Mouse (Mus musculus) liver, adult 2 months (tissue): ENCODE data around the gene Nfat5.

ENCODE experiments used
- CTCF ChIP-seq: fragments of 200-500 bp; IDR thresholded peaks from 2 replicates; pipeline ENCODE4 v1.5.1; 2011; ENCODE audit warnings: low read depth, low read length, control low read depth
- POLR2A ChIP-seq: fragments of 200-500 bp; IDR thresholded peaks from 2 replicates; pipeline ENCODE4 v1.6.1; 2011; ENCODE audit warnings: low read length, control low read depth; ENCODE audit not compliant: insufficient read depth; ENCODE audit errors: extremely low read depth

DNA sequence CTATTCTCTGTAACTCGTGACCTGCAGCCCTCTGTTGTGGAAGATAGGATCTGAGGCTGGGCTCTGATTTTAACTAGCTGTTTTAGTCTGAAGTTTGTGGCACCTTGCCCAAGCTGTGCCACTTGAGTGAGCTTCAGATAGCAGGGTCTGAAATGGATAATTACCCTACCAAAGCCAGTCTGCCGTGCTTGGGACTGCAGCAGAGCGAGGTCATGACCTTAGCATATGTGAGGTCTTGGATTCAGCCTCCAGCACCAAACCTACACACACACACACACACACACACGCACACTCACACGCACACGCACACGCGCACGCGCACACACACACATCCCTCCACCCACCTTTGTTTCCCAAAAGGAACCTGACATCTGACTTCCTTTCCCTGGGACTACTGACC, 27.5 kb upstream of the Nfat5 start:
- no peak for TF ChIP-seq CTCF
- no peak for TF ChIP-seq POLR2A
